Mouse (Mus musculus) cerebral cortex, adult 2 months (tissue): ENCODE data around the gene Adcy7.

Source experiments
- WGBS: fragments of 180-500 bp; shearing (Covaris S2); methylation state at CpG from one replicate; pipeline ENCODE4 v1.1.7; 2018; 5-methylcytosine and 5-hydroxymethylcytosine counted together

Adcy7 gene

GRCm38 (mm10) chr8:88272231-88273050, at the start of gene Adcy7:
Adcy7 (plus strand) TSS chr8:88272403.
- WGBS, result 6% methylated on average over 60 of the region's 64 CpGs

GRCm38 (mm10) chr8:88225358-88225757, 46.8 kb upstream of the Adcy7 start:
- 58% methylated on average over 5 of the region's 5 CpGs for whole genome bisulfite sequencing

- 64% methylated on average over 6 of the region's 6 CpGs for WGBS
Measured at GRCm38 (mm10) chr8:88227851-88228250, 44.4 kb upstream of the Adcy7 start.

GRCm38 (mm10) chr8:88228286-88228685, 43.9 kb upstream of the Adcy7 start:
- 62% methylated on average over 1 of the region's 1 CpGs for WGBS

- WGBS, result no CpG with 5 or more reads among the region's 1 CpGs
Measured at GRCm38 (mm10) chr8:88228800-88229199, 43.4 kb upstream of the Adcy7 start.

- WGBS, result 66% methylated on average over 2 of the region's 2 CpGs
Measured at GRCm38 (mm10) chr8:88236666-88237065, 35.5 kb upstream of the Adcy7 start.

GRCm38 (mm10) chr8:88237606-88238005, 34.6 kb upstream of the Adcy7 start:
- 71% methylated on average over 2 of the region's 2 CpGs for WGBS

GRCm38 (mm10) chr8:88239277-88239676, 32.9 kb upstream of the Adcy7 start:
- WGBS, result 58% methylated on average over 5 of the region's 5 CpGs

GRCm38 (mm10) chr8:88241871-88242270, 30.3 kb upstream of the Adcy7 start:
- WGBS, result 81% methylated on average over 4 of the region's 4 CpGs

- 84% methylated on average over 4 of the region's 4 CpGs for WGBS
Measured at GRCm38 (mm10) chr8:88244298-88244697, 27.9 kb upstream of the Adcy7 start.

GRCm38 (mm10) chr8:88252791-88253190, 19.4 kb upstream of the Adcy7 start:
- 84% methylated on average over 3 of the region's 3 CpGs for WGBS

GRCm38 (mm10) chr8:88254957-88255356, 17.2 kb upstream of the Adcy7 start:
- 77% methylated on average over 7 of the region's 7 CpGs for WGBS

GRCm38 (mm10) chr8:88258024-88258423, 14.2 kb upstream of the Adcy7 start:
- 76% methylated on average over 6 of the region's 6 CpGs for WGBS

GRCm38 (mm10) chr8:88258544-88258943, 13.7 kb upstream of the Adcy7 start:
- WGBS, result 80% methylated on average over 11 of the region's 11 CpGs

- 86% methylated on average over 7 of the region's 7 CpGs for WGBS
Measured at GRCm38 (mm10) chr8:88260466-88260980, 11.7 kb upstream of the Adcy7 start.

- 48% methylated on average over 14 of the region's 14 CpGs for WGBS
Measured at GRCm38 (mm10) chr8:88262831-88263635, 9.2 kb upstream of the Adcy7 start.

- WGBS, result 21% methylated on average over 2 of the region's 2 CpGs
Measured at GRCm38 (mm10) chr8:88265511-88265910, 6.7 kb upstream of the Adcy7 start.

- WGBS, result 55% methylated on average over 10 of the region's 10 CpGs
Measured at GRCm38 (mm10) chr8:88266170-88266800, 5.9 kb upstream of the Adcy7 start.

- 73% methylated on average over 14 of the region's 14 CpGs for WGBS
Measured at GRCm38 (mm10) chr8:88266801-88267403, 5.3 kb upstream of the Adcy7 start.

- WGBS, result 60% methylated on average over 7 of the region's 7 CpGs
Measured at GRCm38 (mm10) chr8:88269107-88269875, 2.9 kb upstream of the Adcy7 start.

- 81% methylated on average over 3 of the region's 3 CpGs for WGBS
Measured at GRCm38 (mm10) chr8:88270086-88270485, 2.1 kb upstream of the Adcy7 start.
